Comparison of ENCODE assay signal across 23 mouse cellular contexts in the genomic region with DNA sequence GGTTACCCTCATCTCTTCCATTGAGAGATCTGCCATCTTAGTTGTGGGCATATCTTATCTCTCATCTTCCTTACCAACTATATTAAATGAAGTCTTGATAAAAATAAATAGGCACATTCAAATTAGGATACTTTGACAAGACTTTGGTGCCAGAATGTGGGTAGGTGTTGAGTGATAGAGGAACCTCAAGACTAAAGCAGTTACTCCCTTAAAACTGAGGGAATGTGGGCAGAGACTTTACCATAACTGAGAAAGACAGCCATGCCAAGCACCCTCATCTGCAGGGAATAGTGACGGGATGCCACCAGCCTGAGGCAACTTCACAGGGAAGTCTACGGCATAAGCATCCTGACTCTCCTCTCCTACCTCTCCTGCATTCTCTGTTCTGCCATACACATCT.
DNase-seq lines count a peak whose midpoint lies in the region; ATAC-seq lines count a peak whose summit lies in the region.
"Had no signal": no experiment of that assay in that cellular context is flagged by ENCODE, and none has a peak within 500 bp of the region (broad histone marks: within the 10 kb centered on the region; RNA-seq: fewer than 3 reads in every experiment).

No protein-coding gene starts in this region.

- H3K4me2 ChIP-seq in forebrain, embryonic 13.5 days = no peak overlapping the region
- H3K4me2 ChIP-seq: heart, embryonic 11.5 days; hindbrain, embryonic 12.5 days; hindbrain, embryonic 15.5 days had no signal

- no peak overlapping the region for H3K9ac ChIP-seq in forebrain, embryonic 13.5 days
- H3K9ac ChIP-seq: forebrain, postnatal 0 days; hindbrain, embryonic 12.5 days; hindbrain, embryonic 15.5 days had no signal

- ATAC-seq in frontal cortex, adult (ENCODE audit: low TSS enrichment) = peak; percentile 92
- ATAC-seq in forebrain, embryonic 13.5 days = no peak
- ATAC-seq: activated CD4-positive, CD25-positive, alpha-beta regulatory T cell, adult 4 months; forebrain, embryonic 14.5 days; forebrain, postnatal 0 days had no signal

- intact Hi-C loops in left cerebral cortex, postnatal 10 days (cut with DNase I) = no loop called here

- H3K27me3 ChIP-seq in forebrain, embryonic 13.5 days = no peaks in the 10 kb centered on the region
- H3K27me3 ChIP-seq: hindbrain, embryonic 12.5 days; hindbrain, embryonic 15.5 days had no signal

- no peak for DNase-seq in frontal cortex, postnatal 10 days (ENCODE audit: low spot score in 2 of 2)
- peak; percentile 22 for DNase-seq in left cerebral cortex, adult 11 months (ENCODE audit: low spot score)
- no peak for DNase-seq in left cerebral cortex, postnatal 10 days (ENCODE audit: extremely low spot score in 1 of 2, low spot score in 2 of 2)
- DNase-seq in right cerebral cortex, adult 18-20 months = peak; percentile 59
- DNase-seq in right cerebral cortex, postnatal 14 days = no peak
- DNase-seq in brain, adult 2 months (ENCODE audit: low read depth, low spot score) = peak; percentile 75
- DNase-seq: adrenal gland, adult 8-10 months; adrenal gland, postnatal 25 days; cerebellum, adult 18-20 months; cerebellum, adult 9-10 months; cerebellum, postnatal 14 days; forebrain, postnatal 0 days; gastrocnemius, adult 2 months; gastrocnemius, postnatal 14 days; heart, adult 11 months had no signal

- no peak overlapping the region for H3K4me3 ChIP-seq in forebrain, embryonic 13.5 days
- H3K4me3 ChIP-seq: forebrain, embryonic 10.5 days; gastrocnemius, adult 2 months; hindbrain, embryonic 12.5 days; hindbrain, embryonic 15.5 days had no signal

- H3K27ac ChIP-seq in forebrain, embryonic 13.5 days = no peak overlapping the region
- H3K27ac ChIP-seq: forebrain, embryonic 10.5 days; gastrocnemius, adult 2 months; hindbrain, embryonic 12.5 days; hindbrain, embryonic 15.5 days had no signal

- 96% methylated on average over 2 of the region's 2 CpGs for WGBS in forebrain, embryonic 13.5 days

- no peaks in the 10 kb centered on the region for H3K4me1 ChIP-seq in forebrain, embryonic 13.5 days
- H3K4me1 ChIP-seq: forebrain, embryonic 10.5 days; hindbrain, embryonic 12.5 days; hindbrain, embryonic 15.5 days had no signal

- H3K36me3 ChIP-seq in forebrain, embryonic 13.5 days (ENCODE audit: poor library complexity, severe bottlenecking) = no peaks in the 10 kb centered on the region
- H3K36me3 ChIP-seq: forebrain, embryonic 10.5 days; hindbrain, embryonic 12.5 days; hindbrain, embryonic 15.5 days had no signal

- no peaks in the 10 kb centered on the region for H3K9me3 ChIP-seq in forebrain, embryonic 13.5 days (replicated peaks)
- H3K9me3 ChIP-seq: forebrain, embryonic 10.5 days; hindbrain, embryonic 12.5 days; hindbrain, embryonic 15.5 days had no signal

Comparison
In these comparisons a context has a peak if more than half of its experiments do, and no peak if none do; other contexts are left out.
1. DNase-seq: peak in left cerebral cortex, adult 11 months (single experiment), right cerebral cortex, adult 18-20 months (single experiment) and brain, adult 2 months (single experiment); none in frontal cortex, postnatal 10 days (0 of 2), left cerebral cortex, postnatal 10 days (0 of 2) and right cerebral cortex, postnatal 14 days (single experiment).